Mouse (Mus musculus): ENCODE results near the gene Tbx3. TPM values are rescaled to one million over a fixed set of nuclear protein-coding genes. Genes with fewer than 3 reads are reported as not detected.

Gene Tbx3
- polyA plus RNA-seq, 1 experiment from 2014 or later = 2.1 TPM

- ATAC-seq (ENCODE audit: low FRiP score, low read depth) = no peak
- Histone ChIP-seq H3K4me2 (replicated peaks) (no peak overlapping the region), H3K36me3 (no peaks in the 10 kb centered on the region), H3K9me3 (no peaks in the 10 kb centered on the region), H3K27ac (replicated peaks) (no peak overlapping the region), H3K4me3 (no peak overlapping the region), H3K27me3 (peaks cover 72% of the 10 kb centered on the region), H3K4me1 (peaks cover 8% of the 10 kb centered on the region; the same call in 1 of the 2 replicates), H3K9ac (replicated peaks) (no peak overlapping the region)
- WGBS = 2% methylated on average over 8 of the region's 8 CpGs
These were observed 24.4 kb downstream of the Tbx3 start for GRCm38 (mm10) chr5:119694914-119695313.

- no peak overlapping the region for H3K4me2 ChIP-seq (replicated peaks)
- H3K27me3 ChIP-seq = peaks cover 70% of the 10 kb centered on the region
- no peaks in the 10 kb centered on the region for H3K36me3 ChIP-seq
- H3K9me3 ChIP-seq = no peaks in the 10 kb centered on the region
- no peak overlapping the region for H3K27ac ChIP-seq (replicated peaks)
- H3K4me1 ChIP-seq = peaks cover 6% of the 10 kb centered on the region
- ATAC-seq (ENCODE audit: low FRiP score, low read depth) = no peak
- H3K4me3 ChIP-seq = no peak overlapping the region
- 74% methylated on average over 1 of the region's 1 CpGs for WGBS
- no peak overlapping the region for H3K9ac ChIP-seq (replicated peaks)
These were observed 32.6 kb downstream of the Tbx3 start for GRCm38 (mm10) chr5:119703031-119703430.

DNA sequence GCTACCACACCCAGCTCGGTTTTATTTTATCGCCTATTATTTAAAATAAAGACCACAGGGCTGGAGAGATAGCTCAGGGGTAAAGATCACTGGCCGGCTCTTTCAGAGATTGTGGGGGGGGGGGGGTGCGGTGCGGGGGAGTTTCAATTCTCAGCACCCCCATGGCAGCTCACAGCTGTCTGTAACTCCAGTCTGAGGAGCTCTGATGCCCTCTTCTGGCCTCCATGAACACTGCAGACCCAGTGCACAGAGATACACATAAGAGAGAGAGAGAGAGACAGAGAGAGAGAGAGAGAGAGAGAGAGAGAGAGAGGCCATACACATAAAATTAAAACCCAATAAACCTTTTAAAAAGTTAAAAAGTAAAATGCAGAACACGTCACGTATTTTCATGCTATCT, 34.4 kb downstream of the Tbx3 start:
- no peak overlapping the region for H3K4me2 ChIP-seq (replicated peaks)
- 57% methylated on average over 7 of the region's 7 CpGs for WGBS
- H3K4me1 ChIP-seq = peaks cover 6% of the 10 kb centered on the region
- H3K9me3 ChIP-seq = no peaks in the 10 kb centered on the region
- no peak overlapping the region for H3K27ac ChIP-seq (replicated peaks)
- ATAC-seq (ENCODE audit: low FRiP score, low read depth) = no peak
- no peak overlapping the region for H3K4me3 ChIP-seq
- peaks cover 84% of the 10 kb centered on the region for H3K27me3 ChIP-seq
- H3K36me3 ChIP-seq = no peaks in the 10 kb centered on the region
- no peak overlapping the region for H3K9ac ChIP-seq (replicated peaks)

- peak overlapping the region; percentile 49 for H3K4me2 ChIP-seq (replicated peaks)
- WGBS = under 1% methylated on average over 17 of the region's 17 CpGs
- H3K36me3 ChIP-seq = no peaks in the 10 kb centered on the region
- peaks cover 92% of the 10 kb centered on the region for H3K27me3 ChIP-seq
- no peak overlapping the region for H3K27ac ChIP-seq (replicated peaks)
- H3K4me1 ChIP-seq = peaks cover 6% of the 10 kb centered on the region
- H3K9me3 ChIP-seq = no peaks in the 10 kb centered on the region
- H3K4me3 ChIP-seq = peak overlapping the region; percentile 25
- ATAC-seq (ENCODE audit: low FRiP score, low read depth) = no peak
- no peak overlapping the region for H3K9ac ChIP-seq (replicated peaks)
These were observed 36.0 kb downstream of the Tbx3 start for GRCm38 (mm10) chr5:119706467-119706866.

GRCm38 (mm10) chr5:119708850-119709585, 38.5 kb downstream of the Tbx3 start:
- no peak overlapping the region for H3K4me3 ChIP-seq
- H3K4me2 ChIP-seq (replicated peaks) = no peak overlapping the region
- H3K4me1 ChIP-seq = peaks cover 10% of the 10 kb centered on the region
- peaks cover 86% of the 10 kb centered on the region for H3K27me3 ChIP-seq
- no peaks in the 10 kb centered on the region for H3K9me3 ChIP-seq
- H3K9ac ChIP-seq (replicated peaks) = no peak overlapping the region
- ATAC-seq (ENCODE audit: low FRiP score, low read depth) = no peak
- H3K27ac ChIP-seq (replicated peaks) = no peak overlapping the region
- no peaks in the 10 kb centered on the region for H3K36me3 ChIP-seq
- WGBS = 80% methylated on average over 14 of the region's 14 CpGs

DNA sequence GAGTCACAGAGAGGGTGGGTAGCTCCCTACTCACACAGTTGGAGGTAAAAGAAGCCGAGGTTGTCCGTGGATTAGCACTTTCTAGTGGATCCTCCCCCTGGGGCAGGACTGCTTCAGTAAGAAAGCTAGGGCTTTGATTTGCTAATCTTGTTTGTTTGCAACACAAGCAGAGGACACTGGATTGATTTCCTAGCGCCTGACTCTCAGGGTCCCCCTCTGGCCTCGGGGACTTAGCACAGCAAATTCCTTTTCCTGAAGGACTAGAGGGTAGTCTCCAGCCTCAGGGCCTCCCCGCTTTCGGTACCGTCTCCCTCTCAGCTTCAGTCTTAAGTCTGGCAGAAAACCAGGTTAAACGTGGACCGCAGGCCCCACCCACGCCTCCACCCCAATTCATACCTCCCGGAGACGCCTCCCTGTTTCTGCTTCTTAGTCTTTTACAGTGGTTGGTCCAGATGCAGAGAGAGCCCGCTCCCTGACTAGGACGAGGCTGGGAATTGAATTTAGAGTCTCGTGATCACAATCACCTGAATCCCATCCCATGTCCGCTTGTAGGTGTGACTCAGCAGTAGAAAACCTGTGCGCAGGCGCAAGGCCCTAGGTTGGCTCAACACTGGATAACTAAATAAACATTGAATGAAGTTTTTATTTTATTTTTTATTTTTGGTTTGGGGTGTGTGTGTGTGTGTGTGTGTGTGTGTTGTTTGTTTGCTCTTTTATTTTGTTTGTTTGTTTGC, 39.5 kb downstream of the Tbx3 start:
- Histone ChIP-seq H3K27me3 (peaks cover 78% of the 10 kb centered on the region), H3K27ac (replicated peaks) (no peak overlapping the region), H3K9me3 (no peaks in the 10 kb centered on the region), H3K4me2 (replicated peaks) (no peak overlapping the region), H3K4me1 (peaks cover 10% of the 10 kb centered on the region), H3K9ac (replicated peaks) (no peak overlapping the region), H3K36me3 (no peaks in the 10 kb centered on the region), H3K4me3 (no peak overlapping the region)
- ATAC-seq (ENCODE audit: low FRiP score, low read depth) = no peak
- 6% methylated on average over 18 of the region's 18 CpGs for WGBS

- Histone ChIP-seq H3K27me3 (peaks cover 75% of the 10 kb centered on the region), H3K27ac (replicated peaks) (no peak overlapping the region), H3K9ac (replicated peaks) (no peak overlapping the region), H3K4me1 (peaks cover 10% of the 10 kb centered on the region), H3K4me2 (replicated peaks) (no peak overlapping the region), H3K4me3 (no peak overlapping the region), H3K36me3 (no peaks in the 10 kb centered on the region), H3K9me3 (no peaks in the 10 kb centered on the region)
- WGBS = 6% methylated on average over 7 of the region's 7 CpGs
- no peak for ATAC-seq (ENCODE audit: low FRiP score, low read depth)
These were observed 40.3 kb downstream of the Tbx3 start for GRCm38 (mm10) chr5:119710756-119711155.

GRCm38 (mm10) chr5:119711626-119712025, 41.2 kb downstream of the Tbx3 start:
- Histone ChIP-seq H3K9me3 (no peaks in the 10 kb centered on the region), H3K36me3 (no peaks in the 10 kb centered on the region), H3K9ac (replicated peaks) (no peak overlapping the region), H3K4me2 (replicated peaks) (no peak overlapping the region), H3K4me3 (no peak overlapping the region), H3K27me3 (peaks cover 70% of the 10 kb centered on the region), H3K27ac (replicated peaks) (no peak overlapping the region), H3K4me1 (peaks cover 5% of the 10 kb centered on the region)
- ATAC-seq (ENCODE audit: low FRiP score, low read depth) = no peak
- WGBS = 88% methylated on average over 5 of the region's 5 CpGs

- WGBS = 8% methylated on average over 22 of the region's 22 CpGs
- Histone ChIP-seq H3K27ac (replicated peaks) (no peak overlapping the region), H3K9ac (replicated peaks) (no peak overlapping the region), H3K4me3 (no peak overlapping the region), H3K4me1 (peaks cover 3% of the 10 kb centered on the region; the same call in 1 of the 2 replicates), H3K4me2 (replicated peaks) (0 out of 2 replicates have a peak overlapping the region, but pooled peaks have one; percentile 11), H3K36me3 (no peaks in the 10 kb centered on the region), H3K27me3 (peaks cover 59% of the 10 kb centered on the region), H3K9me3 (no peaks in the 10 kb centered on the region)
- ATAC-seq (ENCODE audit: low FRiP score, low read depth) = no peak
These were observed 42.3 kb downstream of the Tbx3 start for GRCm38 (mm10) chr5:119712679-119713246.

DNA sequence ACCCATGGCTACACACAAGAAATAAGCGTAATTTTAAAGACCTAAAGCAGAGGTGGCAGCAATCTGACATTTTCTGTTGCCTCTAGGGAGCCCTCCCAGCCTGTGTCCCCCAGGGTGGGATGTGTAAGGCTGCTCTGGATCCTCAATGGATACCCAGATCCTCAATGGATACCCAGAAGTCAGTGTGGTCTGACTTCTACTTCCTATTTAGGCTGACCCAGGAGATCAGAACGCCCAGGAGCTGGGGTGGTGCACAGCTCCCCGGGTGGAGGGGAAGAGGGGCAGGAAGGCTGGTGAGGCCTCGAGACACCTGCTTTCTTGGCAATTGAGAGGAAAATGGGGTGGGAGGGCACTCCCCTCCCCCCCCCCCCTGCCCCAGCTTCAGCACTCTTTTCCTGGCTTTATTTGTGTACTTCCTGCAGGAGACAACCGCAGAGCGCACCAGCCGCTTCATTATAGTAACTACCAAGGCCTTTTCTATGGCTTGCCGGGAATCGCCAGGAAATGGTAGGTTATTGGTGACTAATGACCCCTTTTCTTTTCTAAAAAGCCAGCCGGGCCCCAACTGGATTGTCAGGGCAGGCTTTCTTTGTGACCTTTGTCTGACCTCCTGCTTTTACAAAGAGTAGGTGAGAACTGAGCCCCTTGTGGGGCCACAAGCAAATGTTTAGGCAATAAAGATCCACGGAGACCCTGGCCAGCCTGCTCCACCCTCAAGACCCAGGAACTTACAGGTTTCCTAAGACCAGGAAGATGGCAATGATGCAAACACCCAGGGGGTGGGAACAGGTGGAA, 50.2 kb downstream of the Tbx3 start:
- no peaks in the 10 kb centered on the region for H3K36me3 ChIP-seq
- no peak for ATAC-seq (ENCODE audit: low FRiP score, low read depth)
- no peak overlapping the region for H3K4me3 ChIP-seq
- WGBS = 36% methylated on average over 11 of the region's 11 CpGs
- H3K4me2 ChIP-seq (replicated peaks) = no peak overlapping the region
- peaks cover 6% of the 10 kb centered on the region; the same call in 1 of the 2 replicates for H3K27me3 ChIP-seq
- no peak overlapping the region for H3K9ac ChIP-seq (replicated peaks)
- H3K27ac ChIP-seq (replicated peaks) = no peak overlapping the region
- H3K9me3 ChIP-seq = no peaks in the 10 kb centered on the region
- H3K4me1 ChIP-seq = no peaks in the 10 kb centered on the region

GRCm38 (mm10) chr5:119732978-119733377, 62.5 kb downstream of the Tbx3 start:
- no peak overlapping the region for H3K9ac ChIP-seq (replicated peaks)
- no peak for ATAC-seq (ENCODE audit: low FRiP score, low read depth)
- H3K4me1 ChIP-seq = no peaks in the 10 kb centered on the region
- H3K36me3 ChIP-seq = no peaks in the 10 kb centered on the region
- H3K27me3 ChIP-seq = peaks cover 28% of the 10 kb centered on the region
- WGBS = 81% methylated on average over 7 of the region's 7 CpGs
- H3K4me3 ChIP-seq = no peak overlapping the region
- no peak overlapping the region for H3K27ac ChIP-seq (replicated peaks)
- no peak overlapping the region for H3K4me2 ChIP-seq (replicated peaks)
- H3K9me3 ChIP-seq = no peaks in the 10 kb centered on the region

All from midbrain, embryonic 12.5 days (tissue).